In genomic region chr16:22239978-22240377, GRCm38 (mm10) we compare ENCODE assay signal across 15 mouse cellular contexts.
"Had no signal": no experiment of that assay in that cellular context is flagged by ENCODE, and none has a peak within 500 bp of the region (broad histone marks: within the 10 kb centered on the region; RNA-seq: fewer than 3 reads in every experiment).

No protein-coding gene starts in this region.

- ATAC-seq: intestine, postnatal 0 days; liver, postnatal 0 days had no signal

- H3K4me1 ChIP-seq: limb, embryonic 12.5 days; liver, embryonic 13.5 days; lung, embryonic 15.5 days; neural tube, embryonic 15.5 days had no signal

- H3K4me3 ChIP-seq: limb, embryonic 12.5 days; liver, embryonic 13.5 days; lung, embryonic 15.5 days; neural tube, embryonic 15.5 days had no signal

- H3K27ac ChIP-seq: limb, embryonic 12.5 days; liver, embryonic 13.5 days; lung, embryonic 15.5 days; neural tube, embryonic 15.5 days had no signal

- DNase-seq: kidney, adult 8-10 months; kidney, postnatal 4 days; liver; liver, embryonic 13.5 days; liver, postnatal 0 days; lung, postnatal 14 days; midbrain, embryonic 14.5 days; right cerebral cortex, adult 18-20 months; right cerebral cortex, postnatal 25 days; thymus, adult 18-20 months; thymus, postnatal 14 days had no signal

- H3K9ac ChIP-seq: limb, embryonic 12.5 days; liver, embryonic 13.5 days; liver, postnatal 0 days; lung, embryonic 15.5 days; neural tube, embryonic 15.5 days had no signal

- H3K9me3 ChIP-seq: limb, embryonic 12.5 days; liver, embryonic 13.5 days; lung, embryonic 15.5 days; neural tube, embryonic 15.5 days had no signal

- H3K27me3 ChIP-seq: limb, embryonic 12.5 days; liver, embryonic 13.5 days; lung, embryonic 15.5 days; neural tube, embryonic 15.5 days had no signal
